Mouse (Mus musculus) lung, adult 2 months (tissue): Measurements from ENCODE around the gene Best1.

Experiments used
- CTCF ChIP-seq: fragments of 200-500 bp; IDR thresholded peaks from 2 replicates; pipeline ENCODE4 v1.5.1; 2011; ENCODE audit warnings: mild to moderate bottlenecking, low read length, control low read depth; ENCODE audit not compliant: insufficient read depth
- POLR2A ChIP-seq: fragments of 200-500 bp; IDR thresholded peaks from 2 replicates; pipeline ENCODE4 v1.6.1; 2011; ENCODE audit warnings: low read depth, mild to moderate bottlenecking, control low read depth, low read length, borderline replicate concordance; ENCODE audit errors: extremely low read depth

DNA sequence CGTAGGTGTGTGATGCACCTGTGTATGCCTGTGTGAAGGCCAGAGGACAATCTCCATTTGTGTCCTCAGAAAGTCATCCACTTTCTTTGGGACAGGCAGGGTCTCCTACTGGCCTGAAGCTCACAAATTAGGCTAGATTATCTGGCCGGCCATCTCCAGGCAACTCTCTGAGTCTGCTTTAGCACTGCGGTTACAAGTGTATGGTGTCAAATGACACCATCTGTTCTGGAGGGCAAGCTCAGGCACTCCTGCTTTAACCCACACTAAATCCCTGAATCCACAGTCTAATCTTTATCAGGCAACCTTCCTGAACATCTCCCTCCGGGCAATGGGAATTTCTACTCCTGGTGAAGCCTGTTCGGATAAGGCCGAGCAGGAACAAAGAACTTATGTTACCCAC lies 14.2 kb downstream of the Best1 start:
- TF ChIP-seq CTCF (no peak), POLR2A (no peak)
